Mouse (Mus musculus) heart, embryonic 10.5 days (tissue): ENCODE measurements around the gene S100a2. TPM values are rescaled to one million over a fixed set of nuclear protein-coding genes. Genes with fewer than 3 reads are reported as not detected.

Source experiments
- DNase-seq: peaks from one replicate; pipeline ENCODE4 v3.0.0-alpha.2; 2017; ENCODE audit warnings: low spot score
- H3K27ac ChIP-seq: fragments of 300-500 bp; sonication (generic); 2 replicates; pipeline ENCODE4 v1.5.1; 2016; ENCODE audit warnings: mild to moderate bottlenecking
- H3K27me3 ChIP-seq: fragments of 300-500 bp; sonication (generic); 2 replicates; pipeline ENCODE4 v1.6.1; 2016; ENCODE audit warnings: mild to moderate bottlenecking; ENCODE audit not compliant: poor library complexity, insufficient read depth, severe bottlenecking
- H3K36me3 ChIP-seq: fragments of 300-500 bp; sonication (generic); 2 replicates; pipeline ENCODE4 v1.6.1; 2016; ENCODE audit warnings: mild to moderate bottlenecking, moderate library complexity
- H3K4me1 ChIP-seq: fragments of 300-500 bp; sonication (generic); 2 replicates; pipeline ENCODE4 v1.6.1; 2016; ENCODE audit warnings: mild to moderate bottlenecking
- H3K4me3 ChIP-seq: fragments of 300-500 bp; sonication (generic); 2 replicates; pipeline ENCODE4 v1.5.1; 2016; ENCODE audit warnings: mild to moderate bottlenecking, moderate library complexity
- H3K9me3 ChIP-seq: fragments of 300-500 bp; sonication (generic); 2 replicates; pipeline ENCODE4 v1.6.1; 2016; ENCODE audit warnings: mild to moderate bottlenecking, moderate library complexity
- WGBS: fragments of 180-500 bp; shearing (Covaris S2); methylation state at CpG from one replicate; pipeline ENCODE4 v1.1.7; 2016; 5-methylcytosine and 5-hydroxymethylcytosine counted together
- polyA plus RNA-seq: library from polyadenylated mRNA; unstranded; fragments of >200 nt; fragmentation: Nextera tagmentation; extraction: Ambion mirVana; gene quantifications from 2 replicates; pipeline ENCODE4 v1.2.1, GENCODE M21; 2016

The S100a2 gene
- polyA plus RNA-seq, 1 experiment from 2014 or later, result not detected

GRCm38 (mm10) chr3:90582556-90582955, 7.5 kb upstream of the S100a2 start:
- WGBS, result 80% methylated on average over 4 of the region's 4 CpGs

GRCm38 (mm10) chr3:90583893-90584292, 6.2 kb upstream of the S100a2 start:
- Histone ChIP-seq H3K27me3 (no peaks in the 10 kb centered on the region), H3K27ac (no peak overlapping the region)
- WGBS, result 40% methylated on average over 3 of the region's 3 CpGs

More at GRCm38 (mm10) chr3:90582556-90582955, 7.5 kb upstream of the S100a2 start:
- Histone ChIP-seq H3K9me3 (no peaks in the 10 kb centered on the region), H3K27me3 (no peaks in the 10 kb centered on the region), H3K36me3 (no peaks in the 10 kb centered on the region), H3K4me1 (peaks cover 17% of the 10 kb centered on the region), H3K27ac (no peak overlapping the region), H3K4me3 (no peak overlapping the region)
- DNase-seq, result no peak

GRCm38 (mm10) chr3:90585595-90585994, 4.5 kb upstream of the S100a2 start:
- no peak overlapping the region for H3K4me3 ChIP-seq
- H3K36me3 ChIP-seq, result no peaks in the 10 kb centered on the region
- peaks cover 17% of the 10 kb centered on the region; the same call in 1 of the 2 replicates for H3K4me1 ChIP-seq
- no peak overlapping the region for H3K27ac ChIP-seq
- peak; percentile 88 for DNase-seq
- 28% methylated on average over 5 of the region's 5 CpGs for WGBS
- H3K27me3 ChIP-seq, result no peaks in the 10 kb centered on the region
- H3K9me3 ChIP-seq, result no peaks in the 10 kb centered on the region

More at GRCm38 (mm10) chr3:90583893-90584292, 6.2 kb upstream of the S100a2 start:
- no peak overlapping the region for H3K4me3 ChIP-seq
- no peak for DNase-seq
- H3K9me3 ChIP-seq, result no peaks in the 10 kb centered on the region
- peaks cover 17% of the 10 kb centered on the region for H3K4me1 ChIP-seq
- H3K36me3 ChIP-seq, result no peaks in the 10 kb centered on the region

- Histone ChIP-seq H3K27me3 (no peaks in the 10 kb centered on the region), H3K4me3 (no peak overlapping the region), H3K27ac (0 out of 2 replicates have a peak overlapping the region, but pooled peaks have one; percentile 6), H3K36me3 (no peaks in the 10 kb centered on the region), H3K4me1 (peaks cover 17% of the 10 kb centered on the region; the same call in 1 of the 2 replicates), H3K9me3 (no peaks in the 10 kb centered on the region)
- 84% methylated on average over 15 of the region's 15 CpGs for WGBS
- no peak for DNase-seq
Measured at GRCm38 (mm10) chr3:90586016-90586643, 3.9 kb upstream of the S100a2 start.

GRCm38 (mm10) chr3:90586906-90587305, 3.1 kb upstream of the S100a2 start:
- DNase-seq, result no peak
- Histone ChIP-seq H3K27me3 (no peaks in the 10 kb centered on the region), H3K4me3 (no peak overlapping the region), H3K27ac (peak overlapping the region; percentile 62), H3K9me3 (no peaks in the 10 kb centered on the region), H3K4me1 (peaks cover 17% of the 10 kb centered on the region; the same call in 1 of the 2 replicates), H3K36me3 (no peaks in the 10 kb centered on the region)
- 46% methylated on average over 10 of the region's 10 CpGs for WGBS

GRCm38 (mm10) chr3:90587361-90588101, 2.5 kb upstream of the S100a2 start:
- Histone ChIP-seq H3K27me3 (no peaks in the 10 kb centered on the region), H3K4me1 (peaks cover 17% of the 10 kb centered on the region; the same call in 1 of the 2 replicates), H3K9me3 (no peaks in the 10 kb centered on the region), H3K4me3 (no peak overlapping the region), H3K27ac (peak overlapping the region; percentile 62), H3K36me3 (no peaks in the 10 kb centered on the region)
- WGBS, result 82% methylated on average over 14 of the region's 14 CpGs
- DNase-seq, result no peak

- 72% methylated on average over 6 of the region's 6 CpGs for WGBS
- Histone ChIP-seq H3K4me1 (peaks cover 7% of the 10 kb centered on the region; the same call in 1 of the 2 replicates), H3K27ac (peak overlapping the region; percentile 64; the same call in 1 of the 2 replicates)
Measured at GRCm38 (mm10) chr3:90589390-90589789, 657 bp upstream of the S100a2 start.

DNA sequence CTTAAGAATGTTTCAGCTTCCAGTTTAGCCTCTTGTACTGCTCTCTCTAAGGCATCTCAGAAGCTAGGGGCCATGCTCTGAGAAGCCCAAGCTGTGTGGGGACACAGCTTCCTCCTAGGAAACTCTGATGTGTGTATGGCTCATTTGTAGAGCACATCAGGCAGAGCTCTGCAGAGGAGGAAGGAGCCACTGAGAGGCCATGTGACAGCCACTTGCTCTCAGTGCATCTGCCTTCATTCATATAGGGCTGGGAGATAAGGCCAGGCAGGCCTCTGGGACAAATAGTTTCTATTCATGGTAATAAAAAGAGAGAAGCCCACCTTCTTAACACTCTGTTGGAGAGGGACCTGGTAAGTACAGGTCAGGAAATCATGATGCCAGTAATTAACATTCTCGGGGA, 4.4 kb downstream of the S100a2 start:
- Histone ChIP-seq H3K27me3 (no peaks in the 10 kb centered on the region), H3K27ac (no peak overlapping the region), H3K4me3 (no peak overlapping the region), H3K9me3 (no peaks in the 10 kb centered on the region; the same call in 1 of the 2 replicates), H3K4me1 (no peaks in the 10 kb centered on the region), H3K36me3 (no peaks in the 10 kb centered on the region)
- 67% methylated on average over 1 of the region's 1 CpGs for WGBS
- peak; percentile 62 for DNase-seq

More at GRCm38 (mm10) chr3:90589390-90589789, 657 bp upstream of the S100a2 start:
- no peaks in the 10 kb centered on the region for H3K27me3 ChIP-seq
- no peaks in the 10 kb centered on the region; the same call in 1 of the 2 replicates for H3K9me3 ChIP-seq
- DNase-seq, result no peak
- H3K36me3 ChIP-seq, result no peaks in the 10 kb centered on the region
- no peak overlapping the region for H3K4me3 ChIP-seq

GRCm38 (mm10) chr3:90595556-90595955, 5.5 kb downstream of the S100a2 start:
- 55% methylated on average over 5 of the region's 5 CpGs for WGBS
- no peak for DNase-seq
- Histone ChIP-seq H3K4me1 (no peaks in the 10 kb centered on the region), H3K36me3 (no peaks in the 10 kb centered on the region), H3K27ac (no peak overlapping the region), H3K4me3 (no peak overlapping the region), H3K27me3 (no peaks in the 10 kb centered on the region), H3K9me3 (no peaks in the 10 kb centered on the region; the same call in 1 of the 2 replicates)

DNA sequence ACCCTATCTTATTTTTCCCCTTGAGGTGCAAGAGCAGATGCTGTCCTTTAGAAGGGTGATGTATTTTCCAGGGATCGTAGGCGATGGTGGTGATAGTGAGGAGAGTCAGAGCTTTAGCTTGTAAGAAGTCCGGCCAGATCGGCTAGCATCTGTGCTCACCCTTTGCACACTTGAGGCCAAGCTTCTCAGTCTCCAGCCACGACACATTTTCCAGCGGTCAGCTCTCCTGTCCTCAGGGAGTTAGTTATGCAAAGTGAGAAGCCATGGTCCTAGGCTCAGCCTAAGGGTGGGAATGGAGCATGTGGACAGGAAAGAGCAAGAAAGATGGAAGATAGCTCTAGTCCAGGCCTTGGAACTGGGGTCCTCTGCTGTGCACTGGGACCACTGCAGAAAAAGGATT, 6.8 kb downstream of the S100a2 start:
- no peak overlapping the region for H3K27ac ChIP-seq
- H3K36me3 ChIP-seq, result no peaks in the 10 kb centered on the region
- H3K9me3 ChIP-seq, result no peaks in the 10 kb centered on the region; the same call in 1 of the 2 replicates
- peak; percentile 66 for DNase-seq
- no peaks in the 10 kb centered on the region for H3K27me3 ChIP-seq
- 84% methylated on average over 6 of the region's 6 CpGs for whole genome bisulfite sequencing
- H3K4me3 ChIP-seq, result no peak overlapping the region
- H3K4me1 ChIP-seq, result no peaks in the 10 kb centered on the region

DNA sequence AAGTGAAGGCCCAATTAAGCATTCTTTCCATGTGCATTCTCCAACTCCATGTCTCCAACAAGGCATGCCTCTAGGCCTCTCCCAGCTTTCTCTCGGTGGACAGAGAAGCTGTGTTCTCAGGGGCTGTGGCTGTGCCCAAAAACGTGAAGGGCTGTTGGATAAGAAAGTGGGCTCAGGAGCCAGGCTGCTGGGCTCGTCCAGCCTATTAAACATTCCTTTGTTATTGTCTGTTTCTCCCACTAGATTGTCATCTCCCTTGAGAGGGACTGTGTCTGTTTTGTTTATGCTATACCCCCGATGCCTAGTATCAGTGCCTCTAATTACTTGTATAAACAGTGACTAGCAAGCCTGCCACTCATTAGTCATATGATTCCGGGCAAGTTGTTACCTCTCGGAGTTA, 7.7 kb downstream of the S100a2 start:
- 35% methylated on average over 6 of the region's 6 CpGs for WGBS
- no peaks in the 10 kb centered on the region for H3K4me1 ChIP-seq
- no peaks in the 10 kb centered on the region for H3K27me3 ChIP-seq
- no peak for DNase-seq
- H3K27ac ChIP-seq, result no peak overlapping the region
- H3K4me3 ChIP-seq, result no peak overlapping the region
- H3K9me3 ChIP-seq, result no peaks in the 10 kb centered on the region; the same call in 1 of the 2 replicates
- no peaks in the 10 kb centered on the region for H3K36me3 ChIP-seq

DNA sequence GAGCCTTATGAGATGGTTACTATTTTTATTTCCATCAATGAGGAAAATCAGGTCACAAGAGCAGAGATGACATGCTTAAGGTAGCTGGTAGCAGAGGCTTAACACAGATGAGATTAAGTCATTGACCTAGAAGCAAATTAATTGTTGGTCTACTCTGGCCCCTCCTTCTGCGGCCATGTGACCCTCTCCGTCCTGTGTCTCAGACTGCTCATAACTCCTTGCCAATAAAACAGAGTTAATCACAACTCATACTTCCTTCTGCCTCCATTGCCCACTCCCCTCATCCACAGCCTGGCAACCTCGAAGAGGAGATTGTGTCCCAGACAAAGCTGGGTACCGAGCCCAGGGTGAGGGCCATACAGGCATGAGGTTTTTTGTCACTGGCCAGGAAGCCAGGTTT, 8.2 kb downstream of the S100a2 start:
- DNase-seq, result no peak
- Histone ChIP-seq H3K4me3 (no peak overlapping the region), H3K27me3 (no peaks in the 10 kb centered on the region), H3K36me3 (no peaks in the 10 kb centered on the region), H3K27ac (no peak overlapping the region), H3K4me1 (0 out of 2 replicates have a peak, but pooled peaks cover under 1% of the 10 kb centered on the region), H3K9me3 (no peaks in the 10 kb centered on the region; the same call in 1 of the 2 replicates)
- WGBS, result 80% methylated on average over 4 of the region's 4 CpGs

GRCm38 (mm10) chr3:90599401-90599800, 9.4 kb downstream of the S100a2 start:
- Histone ChIP-seq H3K27ac (no peak overlapping the region), H3K9me3 (no peaks in the 10 kb centered on the region), H3K4me3 (no peak overlapping the region), H3K4me1 (0 out of 2 replicates have a peak, but pooled peaks cover 5% of the 10 kb centered on the region), H3K36me3 (no peaks in the 10 kb centered on the region), H3K27me3 (no peaks in the 10 kb centered on the region)
- WGBS, result 78% methylated on average over 3 of the region's 3 CpGs
- no peak for DNase-seq
